Mouse (Mus musculus) neural tube, embryonic 14.5 days (tissue): Measurements from ENCODE around the gene Cxcl3. TPM values are rescaled to one million over a fixed set of nuclear protein-coding genes. Genes with fewer than 3 reads are reported as not detected.

Experiments
- ATAC-seq: fragments of 200-750 bp; cut with Nextera tagmentation; 2 replicates; pipeline ENCODE4 v1.8.0; 2017; ENCODE audit warnings: low read depth, mild to moderate bottlenecking, moderate TSS enrichment, moderate library complexity
- H3K27ac ChIP-seq: fragments of 300-500 bp; sonication (generic); 2 replicates; pipeline ENCODE4 v1.5.1; 2014; ENCODE audit warnings: low read depth, mild to moderate bottlenecking, control low read depth, low read length, moderate library complexity, mixed read lengths
- H3K27me3 ChIP-seq: fragments of 300-500 bp; sonication (generic); 2 replicates; pipeline ENCODE4 v1.6.1; 2014; ENCODE audit warnings: low read length; ENCODE audit not compliant: control insufficient read depth, insufficient read depth
- H3K36me3 ChIP-seq: fragments of 300-500 bp; sonication (generic); 2 replicates; pipeline ENCODE4 v1.6.1; 2014; ENCODE audit warnings: low read length, mixed read lengths; ENCODE audit not compliant: control insufficient read depth, insufficient read depth
- H3K4me1 ChIP-seq: fragments of 300-500 bp; sonication (generic); 2 replicates; pipeline ENCODE4 v1.6.1; 2014; ENCODE audit warnings: low read length; ENCODE audit not compliant: control insufficient read depth, insufficient read depth
- H3K4me2 ChIP-seq: fragments of 300-500 bp; sonication (generic); 2 replicates; pipeline ENCODE4 v1.6.1; 2014; ENCODE audit warnings: mild to moderate bottlenecking, low read depth, low read length, control low read depth
- H3K4me3 ChIP-seq: fragments of 300-500 bp; sonication (generic); 2 replicates; pipeline ENCODE4 v1.5.1; 2014; ENCODE audit warnings: low read depth, low read length, control low read depth, mixed read lengths
- H3K9ac ChIP-seq: fragments of 300-500 bp; sonication (generic); replicated peaks from 2 replicates; pipeline ENCODE4 v1.6.1; 2014; ENCODE audit warnings: low read depth, mild to moderate bottlenecking, control low read depth, low read length, mixed read lengths
- H3K9me3 ChIP-seq: fragments of 300-500 bp; sonication (generic); 2 replicates; pipeline ENCODE4 v1.6.1; 2016; ENCODE audit warnings: low read length; ENCODE audit not compliant: control insufficient read depth
- WGBS: fragments of 180-500 bp; shearing (Covaris S2); extraction: QIAGEN DNeasy Blood & Tissue Kit; methylation state at CpG from one replicate; pipeline ENCODE4 v1.1.7; 2014; 5-methylcytosine and 5-hydroxymethylcytosine counted together
- microRNA-seq: library from miRNA; unstranded; fragments of <30 nt; microRNA quantifications from one replicate; pipeline ENCODE4, GENCODE M21; 2016
- polyA plus RNA-seq: library from polyadenylated mRNA; unstranded; fragments of >200 nt; fragmentation: Nextera tagmentation; extraction: Ambion mirVana; gene quantifications from 2 replicates; pipeline ENCODE4 v1.2.1, GENCODE M21; 2014

The Cxcl3 gene
- polyA plus RNA-seq, 1 experiment from 2014 or later, result not detected

- no peaks in the 10 kb centered on the region for H3K4me1 ChIP-seq
- H3K36me3 ChIP-seq, result no peaks in the 10 kb centered on the region
- no peak overlapping the region for H3K4me2 ChIP-seq
- H3K9ac ChIP-seq, result no peak overlapping the region
- ATAC-seq, result no peak
- no peaks in the 10 kb centered on the region for H3K27me3 ChIP-seq
- H3K27ac ChIP-seq, result no peak overlapping the region
- H3K4me3 ChIP-seq, result no peak overlapping the region
- no peaks in the 10 kb centered on the region for H3K9me3 ChIP-seq
Observed at GRCm38 (mm10) chr5:90819756-90820155, 33.9 kb downstream of the Cxcl3 start.

GRCm38 (mm10) chr5:90832145-90832767 is 46.4 kb downstream of the Cxcl3 start:
- WGBS, result 83% methylated on average over 11 of the region's 11 CpGs
- ATAC-seq, result no peak

GRCm38 (mm10) chr5:90832768-90833388 is 47.0 kb downstream of the Cxcl3 start:
- WGBS, result 94% methylated on average over 8 of the region's 8 CpGs
- H3K4me2 ChIP-seq, result no peak overlapping the region
- no peaks in the 10 kb centered on the region for H3K36me3 ChIP-seq
- no peaks in the 10 kb centered on the region for H3K27me3 ChIP-seq
- no peak overlapping the region for H3K27ac ChIP-seq
- ATAC-seq, result no peak
- no peak overlapping the region for H3K9ac ChIP-seq
- no peak overlapping the region for H3K4me3 ChIP-seq
- H3K4me1 ChIP-seq, result no peaks in the 10 kb centered on the region
- H3K9me3 ChIP-seq, result no peaks in the 10 kb centered on the region

More at GRCm38 (mm10) chr5:90832145-90832767, 46.4 kb downstream of the Cxcl3 start:
- no peaks in the 10 kb centered on the region for H3K36me3 ChIP-seq
- no peaks in the 10 kb centered on the region for H3K9me3 ChIP-seq
- no peak overlapping the region for H3K9ac ChIP-seq
- H3K27ac ChIP-seq, result no peak overlapping the region
- H3K27me3 ChIP-seq, result no peaks in the 10 kb centered on the region
- H3K4me1 ChIP-seq, result no peaks in the 10 kb centered on the region
- H3K4me3 ChIP-seq, result no peak overlapping the region
- H3K4me2 ChIP-seq, result no peak overlapping the region

GRCm38 (mm10) chr5:90834436-90834835 is 48.5 kb downstream of the Cxcl3 start:
- Histone ChIP-seq H3K9ac (no peak overlapping the region), H3K4me3 (no peak overlapping the region), H3K27ac (no peak overlapping the region), H3K36me3 (no peaks in the 10 kb centered on the region), H3K4me1 (no peaks in the 10 kb centered on the region), H3K4me2 (no peak overlapping the region), H3K27me3 (no peaks in the 10 kb centered on the region), H3K9me3 (no peaks in the 10 kb centered on the region)
- no peak for ATAC-seq
- WGBS, result 89% methylated on average over 4 of the region's 4 CpGs

GRCm38 (mm10) chr5:90838582-90838981 is 52.7 kb downstream of the Cxcl3 start:
- Histone ChIP-seq H3K27ac (no peak overlapping the region), H3K36me3 (no peaks in the 10 kb centered on the region), H3K27me3 (no peaks in the 10 kb centered on the region), H3K4me2 (no peak overlapping the region), H3K9ac (no peak overlapping the region), H3K4me3 (no peak overlapping the region), H3K4me1 (no peaks in the 10 kb centered on the region), H3K9me3 (no peaks in the 10 kb centered on the region)
- no peak for ATAC-seq
- 79% methylated on average over 5 of the region's 5 CpGs for WGBS

Small RNA genes lying within 50 kb of the gene (microRNA-seq; reads per million reads assigned to microRNA genes)
- gene Gm24322, result not detected

Other genes starting within 250 kb of the Cxcl3 start
- gene 5830473C10Rik, start 225.0 kb upstream of the Cxcl3 start, polyA plus RNA-seq, result not detected in 2 replicates
- 2.5 and 3.0 TPM in 2 replicates for gene Rassf6, start 145.4 kb upstream of the Cxcl3 start, polyA plus RNA-seq
- 0.21 and 0.28 TPM in 2 replicates for gene Cxcl5, start 26.7 kb upstream of the Cxcl3 start, polyA plus RNA-seq
- 0.82 TPM in 1 of 2 replicates, not detected in the other for gene Ppbp, start 17.6 kb upstream of the Cxcl3 start, polyA plus RNA-seq
- 3.2 and 44.9 TPM in 2 replicates for gene Pf4, start 13.7 kb upstream of the Cxcl3 start, polyA plus RNA-seq
- gene Cxcl15, start 8.4 kb downstream of the Cxcl3 start, polyA plus RNA-seq, result not detected in 2 replicates
- gene Cxcl1, start 105.1 kb downstream of the Cxcl3 start, polyA plus RNA-seq, result 0.32 TPM in 1 of 2 replicates, not detected in the other
- gene Cxcl2, start 117.8 kb downstream of the Cxcl3 start, polyA plus RNA-seq, result not detected in 2 replicates
- gene Mthfd2l, start 145.0 kb downstream of the Cxcl3 start, polyA plus RNA-seq, result 98.7 and 108 TPM in 2 replicates
- gene Epgn, start 241.4 kb downstream of the Cxcl3 start, polyA plus RNA-seq, result 0.14 and 0.33 TPM in 2 replicates